Comparison of ENCODE assay signal across 14 mouse cellular contexts in genomic region chr17:46237079-46237478, GRCm38 (mm10). TPM values are rescaled to one million over a fixed set of nuclear protein-coding genes. Genes with fewer than 3 reads are reported as not detected.
"Had no signal": no experiment of that assay in that cellular context is flagged by ENCODE, and none has a peak within 500 bp of the region (broad histone marks: within the 10 kb centered on the region; RNA-seq: fewer than 3 reads in every experiment).

No protein-coding gene starts in this region.

- H3K4me1 ChIP-seq: limb, embryonic 15.5 days; neural tube, embryonic 15.5 days had no signal

- H3K4me3 ChIP-seq: limb, embryonic 15.5 days; myocyte; neural tube, embryonic 15.5 days had no signal

- H3K27me3 ChIP-seq: limb, embryonic 15.5 days; neural tube, embryonic 15.5 days had no signal

- DNase-seq: kidney, adult 2 months; kidney, postnatal 25 days; layer of hippocampus, postnatal 36 days; lung, embryonic 14.5 days; lung, postnatal 10 days; midbrain, embryonic 14.5 days; thymus, adult 18-20 months; thymus, postnatal 14 days had no signal

- H3K4me2 ChIP-seq: limb, embryonic 15.5 days; lung, embryonic 14.5 days; neural tube, embryonic 15.5 days had no signal

- H3K27ac ChIP-seq: limb, embryonic 15.5 days; macrophage; neural tube, embryonic 15.5 days; stomach, postnatal 0 days had no signal

- ATAC-seq: intestine, embryonic 16.5 days had no signal

- H3K9ac ChIP-seq: limb, embryonic 15.5 days; lung, embryonic 14.5 days; neural tube, embryonic 15.5 days had no signal

- H3K9me3 ChIP-seq: limb, embryonic 15.5 days; neural tube, embryonic 15.5 days had no signal

RNA-seq across cellular contexts. Expression of gene Lrrc73, which starts 16.3 kb away (rescaled TPM):
- polyA plus RNA-seq: macrophage had no signal
